Mouse (Mus musculus) embryonic facial prominence, embryonic 15.5 days (tissue): ENCODE measurements around the gene Rmnd1. TPM values are rescaled to one million over a fixed set of nuclear protein-coding genes. Genes with fewer than 3 reads are reported as not detected.
"Not testable (repeated sequence)": the region's sequence is repeated elsewhere in the genome, so short reads cannot be mapped to it uniquely, and the experiment has no call there.

Experiments
- ATAC-seq: fragments of 200-750 bp; cut with Nextera tagmentation; 2 replicates; pipeline ENCODE4 v1.8.0; 2017; ENCODE audit warnings: low read depth, moderate TSS enrichment; ENCODE audit not compliant: insufficient number of reproducible peaks, low FRiP score, low TSS enrichment
- H3K27ac ChIP-seq: fragments of 300-500 bp; sonication (generic); replicated peaks from 2 replicates; pipeline ENCODE4 v1.5.1; 2015; ENCODE audit warnings: mild to moderate bottlenecking, inconsistent platforms
- H3K27me3 ChIP-seq: fragments of 300-500 bp; sonication (generic); 2 replicates; pipeline ENCODE4 v1.6.1; 2015; ENCODE audit warnings: inconsistent platforms
- H3K36me3 ChIP-seq: fragments of 300-500 bp; sonication (generic); 2 replicates; pipeline ENCODE4 v1.6.1; 2015; ENCODE audit warnings: mild to moderate bottlenecking, inconsistent platforms
- H3K4me1 ChIP-seq: fragments of 300-500 bp; sonication (generic); 2 replicates; pipeline ENCODE4 v1.6.1; 2015; ENCODE audit warnings: inconsistent platforms
- H3K4me2 ChIP-seq: fragments of 300-500 bp; sonication (generic); replicated peaks from 2 replicates; pipeline ENCODE4 v1.6.1; 2015; ENCODE audit warnings: mild to moderate bottlenecking, inconsistent platforms
- H3K4me3 ChIP-seq: fragments of 300-500 bp; sonication (generic); replicated peaks from 2 replicates; pipeline ENCODE4 v1.5.1; 2015; ENCODE audit warnings: mild to moderate bottlenecking, inconsistent platforms
- H3K9ac ChIP-seq: fragments of 300-500 bp; sonication (generic); 2 replicates; pipeline ENCODE4 v1.6.1; 2015; ENCODE audit warnings: inconsistent platforms
- H3K9me3 ChIP-seq: fragments of 300-500 bp; sonication (generic); replicated peaks from 2 replicates; pipeline ENCODE4 v1.6.1; 2016; ENCODE audit warnings: inconsistent platforms
- WGBS: fragments of 180-500 bp; shearing (Covaris S2); methylation state at CpG from one replicate; pipeline ENCODE4 v1.1.7; 2015; 5-methylcytosine and 5-hydroxymethylcytosine counted together
- polyA plus RNA-seq: library from polyadenylated mRNA; unstranded; fragments of >200 nt; fragmentation: Nextera tagmentation; extraction: Ambion mirVana; gene quantifications from 2 replicates; pipeline ENCODE4 v1.2.1, GENCODE M21; 2015

Rmnd1 gene
- polyA plus RNA-seq = 44.2 and 45.0 TPM in 2 replicates

- WGBS = under 1% methylated on average over 70 of the region's 75 CpGs
- peak within 1 kb of the TSS; percentile 69 for H3K4me2 ChIP-seq
- peak within 1 kb of the TSS; percentile 74 for H3K4me3 ChIP-seq
- H3K27ac ChIP-seq = peak within 1 kb of the TSS; percentile 91
- ATAC-seq = peak; percentile 95
- H3K27me3 ChIP-seq = no peaks in the 10 kb centered on the region
- peak within 1 kb of the TSS; percentile 76 for H3K9ac ChIP-seq
- no peaks in the 10 kb centered on the region for H3K9me3 ChIP-seq
- H3K4me1 ChIP-seq = peaks cover 17% of the 10 kb centered on the region
- peaks cover 14% of the 10 kb centered on the region for H3K36me3 ChIP-seq
Measured at GRCm38 (mm10) chr10:4432123-4432931, at the start of gene Rmnd1, which contains the start of gene Armt1. Gene Rmnd1 (minus strand): TSS chr10:4432388. Gene Armt1 (plus strand): TSS chr10:4432467.

GRCm38 (mm10) chr10:4481695-4482094 lies 49.5 kb upstream of the Rmnd1 start:
- Histone ChIP-seq H3K9ac (no peak overlapping the region), H3K27ac (no peak overlapping the region), H3K4me3 (no peak overlapping the region), H3K4me2 (no peak overlapping the region), H3K36me3 (no peaks in the 10 kb centered on the region), H3K4me1 (peaks cover 3% of the 10 kb centered on the region; the same call in 1 of the 2 replicates), H3K9me3 (no peaks in the 10 kb centered on the region), H3K27me3 (no peaks in the 10 kb centered on the region)
- WGBS = 66% methylated on average over 8 of the region's 8 CpGs
- ATAC-seq = no peak

GRCm38 (mm10) chr10:4480929-4481328 lies 48.7 kb upstream of the Rmnd1 start:
- Histone ChIP-seq H3K36me3 (no peaks in the 10 kb centered on the region), H3K27ac (no peak overlapping the region), H3K4me3 (no peak overlapping the region), H3K4me1 (peaks cover 3% of the 10 kb centered on the region; the same call in 1 of the 2 replicates), H3K4me2 (no peak overlapping the region), H3K27me3 (no peaks in the 10 kb centered on the region), H3K9ac (no peak overlapping the region), H3K9me3 (no peaks in the 10 kb centered on the region)
- no peak for ATAC-seq
- WGBS = 74% methylated on average over 3 of the region's 3 CpGs

- H3K9ac ChIP-seq = no peak overlapping the region
- no peak overlapping the region for H3K27ac ChIP-seq
- no peak overlapping the region for H3K4me3 ChIP-seq
- no peaks in the 10 kb centered on the region for H3K4me1 ChIP-seq
- H3K4me2 ChIP-seq = no peak overlapping the region
- no peak for ATAC-seq
- H3K27me3 ChIP-seq = no peaks in the 10 kb centered on the region
- H3K36me3 ChIP-seq = no peaks in the 10 kb centered on the region
- WGBS = 88% methylated on average over 5 of the region's 5 CpGs
- no peaks in the 10 kb centered on the region for H3K9me3 ChIP-seq
Measured at GRCm38 (mm10) chr10:4476604-4477003, 44.4 kb upstream of the Rmnd1 start.

- H3K27ac ChIP-seq = no peak overlapping the region
- H3K36me3 ChIP-seq = no peaks in the 10 kb centered on the region
- no peaks in the 10 kb centered on the region for H3K27me3 ChIP-seq
- no peaks in the 10 kb centered on the region for H3K9me3 ChIP-seq
- H3K4me1 ChIP-seq = no peaks in the 10 kb centered on the region
- WGBS = 69% methylated on average over 3 of the region's 3 CpGs
- H3K4me3 ChIP-seq = no peak overlapping the region
- H3K9ac ChIP-seq = no peak overlapping the region
- no peak for ATAC-seq
- no peak overlapping the region for H3K4me2 ChIP-seq
Measured at GRCm38 (mm10) chr10:4475431-4475830, 43.2 kb upstream of the Rmnd1 start.

- Histone ChIP-seq H3K27me3 (no peaks in the 10 kb centered on the region), H3K4me3 (no peak overlapping the region), H3K27ac (no peak overlapping the region), H3K4me2 (no peak overlapping the region), H3K36me3 (no peaks in the 10 kb centered on the region), H3K9me3 (no peaks in the 10 kb centered on the region), H3K9ac (no peak overlapping the region), H3K4me1 (no peaks in the 10 kb centered on the region)
- ATAC-seq = no peak
- WGBS = 61% methylated on average over 11 of the region's 11 CpGs
Measured at GRCm38 (mm10) chr10:4473591-4473993, 41.4 kb upstream of the Rmnd1 start.

GRCm38 (mm10) chr10:4469406-4469805 lies 37.2 kb upstream of the Rmnd1 start:
- no peaks in the 10 kb centered on the region for H3K36me3 ChIP-seq
- no peak for ATAC-seq
- no peak overlapping the region for H3K27ac ChIP-seq
- no peak overlapping the region for H3K4me2 ChIP-seq
- 76% methylated on average over 3 of the region's 3 CpGs for WGBS
- H3K9ac ChIP-seq = no peak overlapping the region
- H3K4me3 ChIP-seq = no peak overlapping the region
- H3K9me3 ChIP-seq = no peaks in the 10 kb centered on the region
- H3K4me1 ChIP-seq = no peaks in the 10 kb centered on the region
- no peaks in the 10 kb centered on the region for H3K27me3 ChIP-seq

GRCm38 (mm10) chr10:4465799-4466198 lies 33.6 kb upstream of the Rmnd1 start:
- Histone ChIP-seq H3K27ac (no peak overlapping the region), H3K9ac (no peak overlapping the region), H3K4me3 (no peak overlapping the region), H3K4me1 (no peaks in the 10 kb centered on the region), H3K27me3 (no peaks in the 10 kb centered on the region), H3K9me3 (no peaks in the 10 kb centered on the region), H3K36me3 (no peaks in the 10 kb centered on the region), H3K4me2 (no peak overlapping the region)
- WGBS = 64% methylated on average over 7 of the region's 7 CpGs
- no peak for ATAC-seq

GRCm38 (mm10) chr10:4460201-4460600 lies 28.0 kb upstream of the Rmnd1 start:
- ATAC-seq = no peak
- no peak overlapping the region for H3K4me2 ChIP-seq
- H3K4me1 ChIP-seq = no peaks in the 10 kb centered on the region
- WGBS = 93% methylated on average over 2 of the region's 2 CpGs
- H3K27ac ChIP-seq = no peak overlapping the region
- H3K9me3 ChIP-seq = no peaks in the 10 kb centered on the region
- H3K36me3 ChIP-seq = peaks cover 7% of the 10 kb centered on the region
- H3K27me3 ChIP-seq = no peaks in the 10 kb centered on the region
- no peak overlapping the region for H3K4me3 ChIP-seq
- no peak overlapping the region for H3K9ac ChIP-seq

- no peak overlapping the region for H3K4me2 ChIP-seq
- no peak for ATAC-seq
- no peak overlapping the region for H3K27ac ChIP-seq
- no peak overlapping the region for H3K9ac ChIP-seq
- H3K4me1 ChIP-seq = no peaks in the 10 kb centered on the region
- WGBS = 75% methylated on average over 4 of the region's 4 CpGs
- H3K4me3 ChIP-seq = no peak overlapping the region
- peaks cover 27% of the 10 kb centered on the region for H3K36me3 ChIP-seq
- no peaks in the 10 kb centered on the region for H3K9me3 ChIP-seq
- H3K27me3 ChIP-seq = no peaks in the 10 kb centered on the region
Measured at GRCm38 (mm10) chr10:4456409-4456808, 24.2 kb upstream of the Rmnd1 start.

GRCm38 (mm10) chr10:4435416-4435815 lies 3.2 kb upstream of the Rmnd1 start:
- WGBS = 79% methylated on average over 3 of the region's 3 CpGs
- Histone ChIP-seq H3K4me1 (peaks cover 17% of the 10 kb centered on the region), H3K4me3 (no peak overlapping the region), H3K9ac (no peak overlapping the region), H3K4me2 (no peak overlapping the region), H3K27ac (no peak overlapping the region), H3K27me3 (no peaks in the 10 kb centered on the region), H3K9me3 (no peaks in the 10 kb centered on the region), H3K36me3 (peaks cover 33% of the 10 kb centered on the region)
- no peak for ATAC-seq

- not testable (repeated sequence) for H3K27ac ChIP-seq, H3K9ac ChIP-seq, H3K27me3 ChIP-seq, H3K9me3 ChIP-seq, ATAC-seq, H3K4me3 ChIP-seq
- WGBS = 90% methylated on average over 2 of the region's 2 CpGs
- Histone ChIP-seq H3K4me2 (peak overlapping the region; percentile 59; the same call in 1 of the 2 replicates), H3K4me1 (peaks cover 17% of the 10 kb centered on the region), H3K36me3 (peaks cover 17% of the 10 kb centered on the region)
Measured at GRCm38 (mm10) chr10:4433871-4434270, 1.7 kb upstream of the Rmnd1 start.
